In the genomic region with DNA sequence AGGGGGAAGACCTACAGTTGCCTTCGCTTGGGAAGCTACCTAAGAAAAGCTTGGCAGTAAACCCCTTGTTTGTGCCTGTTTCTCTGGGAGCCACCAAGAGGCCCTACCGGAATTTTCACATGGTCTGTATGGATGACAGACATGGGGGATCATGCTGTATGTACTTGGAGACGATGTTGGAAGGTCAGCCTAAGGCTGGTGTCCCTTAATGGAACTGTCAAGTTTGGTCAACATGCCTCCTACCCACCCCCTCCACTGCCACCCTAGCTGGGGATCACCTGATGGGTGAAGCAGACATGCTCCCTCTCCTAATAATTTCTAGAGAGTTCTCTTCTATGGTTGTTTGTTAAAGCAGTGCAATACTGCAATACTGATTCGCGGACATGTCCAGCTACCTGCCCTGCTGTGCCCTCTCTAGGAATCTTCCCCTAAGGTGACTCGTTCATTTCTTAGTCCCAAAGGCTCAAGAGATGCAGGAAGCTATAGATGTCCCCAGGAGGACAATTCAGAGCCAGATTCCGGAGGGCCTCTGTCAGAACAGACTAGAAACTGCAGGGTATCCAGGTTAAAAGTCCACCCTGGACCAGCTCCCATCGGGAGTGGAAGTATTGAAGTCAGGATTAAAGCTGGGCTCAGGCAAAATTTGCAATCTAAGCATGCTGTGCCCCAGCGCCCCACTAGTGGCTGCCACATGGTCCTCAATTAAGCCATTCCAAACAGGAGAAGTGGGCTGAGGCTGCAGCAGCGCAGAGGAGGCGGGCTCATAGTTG, we compare ENCODE assay signal across 1 mouse cellular context.
TF ChIP-seq lines count a peak whose summit lies in the region.

No protein-coding gene starts in this region.

TF ChIP-seq in myocyte, 11 proteins besides CTCF, POLR2A, EP300 and RAD21 (continued from another document):
- TF ChIP-seq USF1 (IDR thresholded peaks at IDR 0.05; ENCODE audit: low read depth) (no peak), MYOG (IDR thresholded peaks at IDR 0.05; ENCODE audit: control insufficient read depth in 1 of 3, insufficient read depth in 1 of 3, insufficient read length in 2 of 3, low read depth in 2 of 3) (no peak), MAX (IDR thresholded peaks at IDR 0.05; ENCODE audit: low read depth) (no peak)
